11 mouse cellular contexts compared by ENCODE assay signal in genomic region chr9:122064937-122065673, GRCm38 (mm10). TPM values are rescaled to one million over a fixed set of nuclear protein-coding genes. Genes with fewer than 3 reads are reported as not detected.
DNase-seq lines count a peak whose midpoint lies in the region; ATAC-seq and TF ChIP-seq lines count a peak whose summit lies in the region.
"Had no signal": no experiment of that assay in that cellular context is flagged by ENCODE, and none has a peak within 500 bp of the region (broad histone marks: within the 10 kb centered on the region; RNA-seq: fewer than 3 reads in every experiment).

No protein-coding gene starts in this region.

- H3K9ac ChIP-seq in heart, embryonic 15.5 days: no peak overlapping the region
- no peak overlapping the region for H3K9ac ChIP-seq in stomach, postnatal 0 days (ENCODE audit: low read length)
- H3K9ac ChIP-seq in forebrain, embryonic 13.5 days: no peak overlapping the region
- H3K9ac ChIP-seq: forebrain, embryonic 12.5 days had no signal

- no peak overlapping the region for H3K4me2 ChIP-seq in heart, embryonic 15.5 days
- H3K4me2 ChIP-seq in stomach, postnatal 0 days (replicated peaks; ENCODE audit: low read depth): no peak overlapping the region
- H3K4me2 ChIP-seq in forebrain, embryonic 13.5 days: no peak overlapping the region
- H3K4me2 ChIP-seq: forebrain, embryonic 12.5 days had no signal

- TF ChIP-seq CTCF in stomach, postnatal 0 days (IDR thresholded peaks at IDR 0.05; ENCODE audit: low read depth): no peak

- H3K36me3 ChIP-seq in heart, embryonic 15.5 days: no peaks in the 10 kb centered on the region
- H3K36me3 ChIP-seq in stomach, postnatal 0 days (ENCODE audit: control insufficient read depth, insufficient read depth, low read length): no peaks in the 10 kb centered on the region
- no peaks in the 10 kb centered on the region for H3K36me3 ChIP-seq in forebrain, embryonic 13.5 days (ENCODE audit: poor library complexity, severe bottlenecking)
- H3K36me3 ChIP-seq: forebrain, embryonic 12.5 days; midbrain, embryonic 10.5 days had no signal

- H3K9me3 ChIP-seq in heart, embryonic 15.5 days (replicated peaks): no peaks in the 10 kb centered on the region
- no peaks in the 10 kb centered on the region for H3K9me3 ChIP-seq in stomach, postnatal 0 days (ENCODE audit: control insufficient read depth, low read length)
- no peaks in the 10 kb centered on the region for H3K9me3 ChIP-seq in forebrain, embryonic 13.5 days (replicated peaks)
- H3K9me3 ChIP-seq: forebrain, embryonic 12.5 days; midbrain, embryonic 10.5 days had no signal

- H3K4me3 ChIP-seq in heart, embryonic 15.5 days: no peak overlapping the region
- no peak overlapping the region for H3K4me3 ChIP-seq in stomach, postnatal 0 days (ENCODE audit: low read depth, low read length)
- no peak overlapping the region for H3K4me3 ChIP-seq in forebrain, embryonic 13.5 days
- H3K4me3 ChIP-seq: forebrain, embryonic 12.5 days; midbrain, embryonic 10.5 days had no signal

- no peak for TF ChIP-seq EP300 in stomach, postnatal 0 days (optimal IDR thresholded peaks at IDR 0.05)

- H3K27me3 ChIP-seq in heart, embryonic 15.5 days: no peaks in the 10 kb centered on the region
- no peaks in the 10 kb centered on the region for H3K27me3 ChIP-seq in stomach, postnatal 0 days (ENCODE audit: control insufficient read depth, insufficient read depth, low read length)
- H3K27me3 ChIP-seq in forebrain, embryonic 13.5 days: no peaks in the 10 kb centered on the region
- H3K27me3 ChIP-seq: forebrain, embryonic 12.5 days had no signal

- H3K4me1 ChIP-seq in heart, embryonic 15.5 days (replicated peaks): 0 out of 2 replicates have a peak, but pooled peaks cover 3% of the 10 kb centered on the region
- no peaks in the 10 kb centered on the region for H3K4me1 ChIP-seq in stomach, postnatal 0 days (replicated peaks; ENCODE audit: control insufficient read depth, insufficient read depth)
- H3K4me1 ChIP-seq in forebrain, embryonic 13.5 days: no peaks in the 10 kb centered on the region
- H3K4me1 ChIP-seq: forebrain, embryonic 12.5 days had no signal

- ATAC-seq in heart, embryonic 15.5 days (replicated peaks; ENCODE audit: insufficient number of reproducible peaks, insufficient read depth, low FRiP score, low read depth): peak; percentile 86
- ATAC-seq in stomach, postnatal 0 days (ENCODE audit: low FRiP score, low TSS enrichment): no peak; the same call in 1 of the 2 replicates
- ATAC-seq in forebrain, embryonic 13.5 days: no peak

- H3K27ac ChIP-seq in heart, embryonic 15.5 days: peak overlapping the region; percentile 69
- H3K27ac ChIP-seq in stomach, postnatal 0 days (replicated peaks): 0 out of 2 replicates have a peak overlapping the region, but pooled peaks have one; percentile 13
- no peak overlapping the region for H3K27ac ChIP-seq in forebrain, embryonic 13.5 days
- H3K27ac ChIP-seq: forebrain, embryonic 12.5 days; midbrain, embryonic 10.5 days had no signal

- peak; percentile 68 to 78 for DNase-seq in lung, adult 18-20 months
- DNase-seq in lung, postnatal 14 days: no peak
- peak; percentile 61 for DNase-seq in kidney, postnatal 10 days
- DNase-seq in stomach, postnatal 0 days (ENCODE audit: low spot score): no peak
- no peak for DNase-seq in layer of hippocampus, postnatal 10 days (ENCODE audit: low spot score in 2 of 2)
- DNase-seq: cerebellum, adult 8-10 months; thymus, postnatal 14 days had no signal

- WGBS in heart, embryonic 15.5 days: 64% methylated on average over 13 of the region's 13 CpGs
- 75% methylated on average over 13 of the region's 13 CpGs for WGBS in stomach, postnatal 0 days
- 91% methylated on average over 13 of the region's 13 CpGs for WGBS in forebrain, embryonic 13.5 days

RNA-seq across cellular contexts. Expression of gene Snrk, which starts 52.0 kb away (rescaled TPM):
- 47.3 and 49.9 TPM in 2 replicates for polyA plus RNA-seq in heart, embryonic 15.5 days (2015; fragmentation: Nextera tagmentation; extraction: Ambion mirVana)
- polyA plus RNA-seq in stomach, postnatal 0 days (2015; fragmentation: Nextera tagmentation; extraction: Ambion mirVana): 34.0 and 38.2 TPM in 2 replicates
- 45.9 and 52.4 TPM in 2 replicates for polyA plus RNA-seq in forebrain, embryonic 13.5 days (2015; fragmentation: Nextera tagmentation; extraction: Ambion mirVana)
- 100 to 1,000 TPM; 128 to 130 TPM for total RNA-seq in layer of hippocampus, postnatal 10 days (2021)

Comparison
In these comparisons a context has a peak if more than half of its experiments do, and no peak if none do; other contexts are left out.
1. DNase-seq: peak in lung, adult 18-20 months (2 of 2) and kidney, postnatal 10 days (single experiment); none in lung, postnatal 14 days (single experiment), stomach, postnatal 0 days (single experiment) and layer of hippocampus, postnatal 10 days (0 of 2).